Mouse (Mus musculus) forebrain, embryonic 11.5 days (tissue): ENCODE results near the gene Itfg2. TPM values are rescaled to one million over a fixed set of nuclear protein-coding genes. Genes with fewer than 3 reads are reported as not detected.

ENCODE experiments used
- ATAC-seq: fragments of 200-750 bp; cut with Nextera tagmentation; replicated peaks from 2 replicates; pipeline ENCODE4 v1.8.0; 2017; ENCODE audit warnings: moderate TSS enrichment; ENCODE audit not compliant: low FRiP score
- DNase-seq: peaks from one replicate; pipeline ENCODE4 v3.0.0-alpha.2; 2017; ENCODE audit warnings: low spot score
- H3K27ac ChIP-seq: fragments of 300-500 bp; sonication (generic); 2 replicates; pipeline ENCODE4 v1.5.1; 2014; ENCODE audit warnings: low read depth, low read length
- H3K27me3 ChIP-seq: fragments of 300-500 bp; sonication (generic); 2 replicates; pipeline ENCODE4 v1.6.1; 2014; ENCODE audit warnings: mild to moderate bottlenecking, low read length, mixed read lengths; ENCODE audit not compliant: control insufficient read depth, insufficient read depth
- H3K36me3 ChIP-seq: fragments of 300-500 bp; sonication (generic); 2 replicates; pipeline ENCODE4 v1.6.1; 2014; ENCODE audit warnings: mild to moderate bottlenecking, low read length, moderate library complexity, mixed read lengths; ENCODE audit not compliant: control insufficient read depth, insufficient read depth
- H3K4me1 ChIP-seq: fragments of 300-500 bp; sonication (generic); replicated peaks from 2 replicates; pipeline ENCODE4 v1.6.1; 2014; ENCODE audit warnings: low read length, mixed read lengths; ENCODE audit not compliant: control insufficient read depth, insufficient read depth
- H3K4me2 ChIP-seq: fragments of 300-500 bp; sonication (generic); 2 replicates; pipeline ENCODE4 v1.6.1; 2014; ENCODE audit warnings: low read depth, mild to moderate bottlenecking, low read length, moderate library complexity, mixed read lengths; ENCODE audit not compliant: severe bottlenecking
- H3K4me3 ChIP-seq: fragments of 300-500 bp; sonication (generic); 2 replicates; pipeline ENCODE4 v1.5.1; 2014; ENCODE audit warnings: low read depth, low read length
- H3K9ac ChIP-seq: fragments of 300-500 bp; sonication (generic); 2 replicates; pipeline ENCODE4 v1.6.1; 2014; ENCODE audit warnings: low read length
- H3K9me3 ChIP-seq: fragments of 300-500 bp; sonication (generic); 2 replicates; pipeline ENCODE4 v1.6.1; 2016; ENCODE audit warnings: low read length, mixed read lengths; ENCODE audit not compliant: control insufficient read depth
- WGBS: fragments of 180-500 bp; shearing (Covaris S2); extraction: QIAGEN DNeasy Blood & Tissue Kit; methylation state at CpG from one replicate; pipeline ENCODE4 v1.1.7; 2014; 5-methylcytosine and 5-hydroxymethylcytosine counted together
- polyA plus RNA-seq: library from polyadenylated mRNA; unstranded; fragments of >200 nt; fragmentation: Nextera tagmentation; extraction: Ambion mirVana; gene quantifications from 2 replicates; pipeline ENCODE4 v1.2.1, GENCODE M21; 2014

The Itfg2 gene
- polyA plus RNA-seq, 1 experiment from 2014 or later, result 35.3 TPM

DNA sequence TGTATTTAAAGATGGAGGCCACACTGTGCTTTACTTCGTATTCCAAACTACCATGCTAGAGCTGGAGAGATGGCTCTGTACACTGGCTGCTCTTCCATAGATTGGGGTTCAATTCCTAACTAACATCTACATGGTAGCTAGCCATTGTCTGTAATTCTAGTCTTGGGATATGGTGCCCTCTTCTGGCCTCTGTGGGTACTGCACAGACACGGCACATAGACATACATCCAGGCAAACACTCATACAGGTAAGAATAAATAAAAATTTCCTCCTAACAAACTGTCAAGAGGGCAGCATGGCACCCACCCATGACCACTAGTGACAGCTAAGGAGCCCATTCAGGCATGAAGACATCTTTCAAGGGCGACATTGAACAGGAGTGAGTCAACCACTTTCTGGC, 13.6 kb downstream of the Itfg2 start:
- no peak overlapping the region for H3K9ac ChIP-seq
- H3K4me2 ChIP-seq, result no peak overlapping the region
- WGBS, result 21% methylated on average over 3 of the region's 3 CpGs
- DNase-seq (peak; percentile 86), ATAC-seq (peak; percentile 17; the same call in 1 of the 2 replicates)
- H3K27ac ChIP-seq, result no peak overlapping the region
- no peaks in the 10 kb centered on the region for H3K27me3 ChIP-seq
- H3K36me3 ChIP-seq, result peaks cover 18% of the 10 kb centered on the region
- H3K4me1 ChIP-seq, result no peaks in the 10 kb centered on the region
- H3K9me3 ChIP-seq, result no peaks in the 10 kb centered on the region
- H3K4me3 ChIP-seq, result no peak overlapping the region

DNA sequence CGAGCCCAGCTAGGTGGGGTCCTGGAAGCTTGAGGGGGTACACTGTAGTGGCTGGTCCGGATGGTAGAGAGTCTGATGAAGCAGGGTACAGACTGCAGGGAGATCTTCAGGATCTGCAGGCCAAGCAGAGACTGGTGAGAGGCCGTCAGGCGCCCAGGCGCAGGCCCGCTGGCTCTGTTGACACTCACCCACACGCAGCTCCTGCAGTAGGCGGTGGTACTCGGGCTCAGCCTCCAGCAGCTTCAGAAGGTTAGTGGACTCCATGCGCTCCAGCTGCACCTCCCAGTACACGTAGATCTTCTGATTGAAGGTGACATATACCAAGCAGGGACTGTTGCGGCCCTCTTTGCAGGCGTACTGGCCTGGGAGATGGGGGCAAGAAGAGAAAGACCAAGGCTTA, 14.4 kb downstream of the Itfg2 start:
- H3K4me1 ChIP-seq, result no peaks in the 10 kb centered on the region
- H3K9me3 ChIP-seq, result no peaks in the 10 kb centered on the region
- peaks cover 18% of the 10 kb centered on the region for H3K36me3 ChIP-seq
- ATAC-seq (no peak), DNase-seq (no peak)
- H3K9ac ChIP-seq, result no peak overlapping the region
- no peak overlapping the region for H3K4me2 ChIP-seq
- WGBS, result 94% methylated on average over 13 of the region's 13 CpGs
- no peak overlapping the region for H3K4me3 ChIP-seq
- no peak overlapping the region for H3K27ac ChIP-seq
- no peaks in the 10 kb centered on the region for H3K27me3 ChIP-seq

DNA sequence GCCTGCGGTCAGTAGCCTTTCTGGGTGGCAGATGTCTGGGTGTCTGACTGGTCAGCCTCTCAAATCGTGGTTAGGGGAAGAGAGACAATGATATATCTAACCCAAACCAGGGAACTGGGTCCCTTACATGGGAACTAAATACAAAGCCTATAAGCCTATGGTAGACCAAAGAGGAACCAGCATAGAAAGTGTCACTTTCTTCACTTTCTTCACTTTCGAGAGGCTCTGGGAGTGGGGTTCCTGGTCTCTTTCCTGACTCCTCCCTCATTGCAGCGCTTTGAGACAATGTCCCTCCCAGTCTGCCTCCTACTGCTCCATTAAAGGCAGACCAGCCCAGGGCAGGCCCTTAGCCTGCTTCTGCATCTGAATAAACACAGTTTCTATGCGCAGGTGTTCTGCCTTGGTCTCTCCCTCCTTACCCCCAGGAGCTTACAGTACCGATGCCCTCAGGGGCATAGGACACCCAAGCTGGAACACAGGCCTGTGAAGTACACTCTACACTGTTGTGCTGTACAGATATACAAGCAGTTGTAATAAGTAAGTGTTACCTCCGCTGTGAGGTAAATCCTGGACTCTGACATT, 16.1 kb downstream of the Itfg2 start:
- no peak overlapping the region for H3K9ac ChIP-seq
- ATAC-seq, result no peak
- no peak overlapping the region for H3K4me2 ChIP-seq
- H3K4me1 ChIP-seq, result no peaks in the 10 kb centered on the region
- peak; percentile 19 for DNase-seq
- peaks cover 18% of the 10 kb centered on the region for H3K36me3 ChIP-seq
- no peaks in the 10 kb centered on the region for H3K27me3 ChIP-seq
- no peaks in the 10 kb centered on the region for H3K9me3 ChIP-seq
- H3K27ac ChIP-seq, result no peak overlapping the region
- H3K4me3 ChIP-seq, result no peak overlapping the region
- 87% methylated on average over 7 of the region's 7 CpGs for WGBS

DNA sequence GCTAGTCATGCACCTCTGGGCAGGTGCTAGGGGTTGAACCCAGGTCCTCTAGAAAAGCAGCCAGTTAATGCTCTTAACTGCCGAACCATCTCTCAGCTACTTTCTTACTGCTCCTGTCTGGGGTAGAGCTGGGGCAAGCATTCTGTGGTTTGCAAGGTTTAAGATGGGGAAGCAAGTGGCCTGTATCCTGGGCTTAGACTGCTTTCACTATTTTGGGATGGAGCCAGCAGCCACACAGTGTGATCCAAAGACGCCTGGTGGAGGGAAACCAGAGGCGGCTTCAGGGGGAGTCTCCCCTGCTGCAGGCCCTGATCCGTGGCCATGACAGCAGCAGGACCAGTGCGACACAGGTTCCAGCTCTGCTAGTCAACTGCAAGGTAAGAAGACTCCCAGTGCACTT, 20.0 kb downstream of the Itfg2 start:
- WGBS, result 71% methylated on average over 5 of the region's 5 CpGs
- H3K9ac ChIP-seq, result no peak overlapping the region
- no peaks in the 10 kb centered on the region for H3K4me1 ChIP-seq
- no peak overlapping the region for H3K4me3 ChIP-seq
- no peak for ATAC-seq
- no peak overlapping the region for H3K27ac ChIP-seq
- no peaks in the 10 kb centered on the region for H3K27me3 ChIP-seq
- no peaks in the 10 kb centered on the region for H3K9me3 ChIP-seq
- DNase-seq, result no peak
- peaks cover 8% of the 10 kb centered on the region; the same call in 1 of the 2 replicates for H3K36me3 ChIP-seq
- H3K4me2 ChIP-seq, result no peak overlapping the region

DNA sequence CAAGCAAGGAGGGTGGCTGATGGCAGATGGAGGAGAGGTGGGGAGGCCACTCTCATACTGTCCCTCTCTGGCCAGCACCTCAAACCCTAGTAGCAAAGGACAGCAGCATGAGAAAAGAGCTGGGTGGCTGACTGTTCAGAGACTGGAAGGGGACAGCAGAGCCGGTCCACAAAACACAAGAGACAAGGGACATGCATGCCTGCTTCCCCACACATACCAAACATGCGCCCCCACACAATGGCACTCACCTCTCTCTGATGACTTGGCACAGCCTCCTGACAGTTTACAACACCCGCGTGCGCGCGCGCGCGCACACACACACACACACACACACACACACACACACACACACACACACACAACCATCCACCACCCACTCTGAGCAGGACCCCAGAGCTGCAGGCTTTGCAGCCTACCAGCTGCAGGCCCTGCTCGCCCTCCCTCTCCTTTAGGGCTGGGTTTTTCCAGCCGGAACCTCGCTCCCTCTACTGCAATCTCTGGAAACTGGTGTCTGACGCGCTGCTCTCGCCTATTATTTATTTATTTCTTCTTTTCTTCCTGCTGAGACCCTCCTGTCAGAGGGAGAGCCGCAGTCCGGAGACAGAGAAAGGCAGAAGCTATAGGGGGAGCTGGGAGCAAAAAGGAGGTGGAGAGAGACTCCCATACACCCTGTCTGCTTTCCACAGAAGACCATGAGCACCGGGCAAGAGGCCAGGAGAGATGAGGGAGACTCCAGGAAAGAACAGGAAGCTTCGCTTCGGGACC, 25.1 kb downstream of the Itfg2 start:
- ATAC-seq (peak; percentile 29; the same call in 1 of the 2 replicates), DNase-seq (no peak)
- H3K27ac ChIP-seq, result no peak overlapping the region; the same call in 1 of the 2 replicates
- H3K9ac ChIP-seq, result peak overlapping the region; percentile 35
- H3K9me3 ChIP-seq, result no peaks in the 10 kb centered on the region
- no peaks in the 10 kb centered on the region for H3K4me1 ChIP-seq
- H3K4me3 ChIP-seq, result no peak overlapping the region
- 47% methylated on average over 21 of the region's 21 CpGs for WGBS
- H3K27me3 ChIP-seq, result no peaks in the 10 kb centered on the region
- H3K36me3 ChIP-seq, result no peaks in the 10 kb centered on the region
- H3K4me2 ChIP-seq, result no peak overlapping the region

DNA sequence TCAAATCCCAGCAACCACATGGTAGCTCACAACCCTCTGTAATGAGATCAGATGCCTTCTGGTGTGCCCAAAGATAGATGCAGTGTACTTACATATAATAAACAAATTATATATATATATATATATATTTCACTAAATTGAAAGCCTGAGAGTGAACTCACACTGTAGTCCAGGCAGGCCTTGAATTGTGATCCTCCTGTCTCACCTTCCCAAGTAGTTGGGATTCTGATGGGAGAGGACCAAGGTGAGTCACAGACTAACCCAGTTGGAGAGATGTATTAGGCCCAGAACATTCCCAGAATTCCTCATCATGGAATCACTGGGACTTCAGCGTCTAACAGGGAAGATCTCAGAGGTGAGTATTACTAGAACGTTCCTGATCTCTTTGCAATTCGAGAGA, 25.7 kb downstream of the Itfg2 start, which contains the start of gene Nrip2:
Nrip2 (plus strand) TSS at position 301 of the 400 bp plus-strand sequence.
- no peak within 1 kb of the TSS for H3K4me2 ChIP-seq
- no peaks in the 10 kb centered on the region for H3K27me3 ChIP-seq
- H3K9ac ChIP-seq, result peak within 1 kb of the TSS; percentile 35
- no peak for DNase-seq
- no peak within 1 kb of the TSS; the same call in 1 of the 2 replicates for H3K27ac ChIP-seq
- H3K4me3 ChIP-seq, result no peak within 1 kb of the TSS
- no peaks in the 10 kb centered on the region for H3K36me3 ChIP-seq
- WGBS, result 87% methylated on average over 3 of the region's 3 CpGs
- no peak for ATAC-seq
- H3K4me1 ChIP-seq, result no peaks in the 10 kb centered on the region
- no peaks in the 10 kb centered on the region for H3K9me3 ChIP-seq

DNA sequence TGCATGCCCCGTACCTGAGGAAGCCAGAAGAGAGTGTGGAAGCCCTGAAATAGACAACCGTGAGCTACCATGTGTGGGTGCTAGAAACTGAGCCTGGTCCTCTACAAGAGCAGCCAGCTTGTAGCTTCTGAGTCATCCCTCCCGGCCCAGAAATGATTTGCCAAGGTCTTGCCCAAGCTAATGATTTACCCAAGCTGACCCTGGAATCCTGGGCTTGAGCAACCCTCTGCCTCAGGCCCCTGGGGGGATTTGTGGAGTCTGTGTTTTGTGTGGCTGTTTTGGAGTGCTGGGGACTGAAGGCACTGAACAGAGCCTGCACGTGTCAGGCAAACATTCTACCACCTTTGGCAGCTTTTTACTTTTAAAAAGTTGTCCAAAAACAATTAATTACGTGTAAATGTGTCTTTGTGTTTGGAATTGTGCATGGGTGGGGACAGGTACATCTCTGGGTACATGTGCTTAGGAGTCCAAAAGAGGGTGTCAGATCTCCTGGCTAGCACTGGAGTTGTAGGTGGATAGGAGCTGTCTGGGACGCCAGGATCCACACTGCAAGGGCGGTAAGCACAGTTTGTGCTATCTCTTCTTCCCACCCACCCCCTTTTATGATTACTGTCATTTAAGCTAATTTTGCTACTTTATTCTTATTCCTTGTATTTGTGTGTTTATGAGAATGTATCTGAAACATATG, 27.0 kb downstream of the Itfg2 start:
- H3K9me3 ChIP-seq, result no peaks in the 10 kb centered on the region
- DNase-seq (no peak), ATAC-seq (no peak)
- no peak overlapping the region for H3K9ac ChIP-seq
- WGBS, result 80% methylated on average over 7 of the region's 7 CpGs
- no peaks in the 10 kb centered on the region for H3K36me3 ChIP-seq
- H3K27ac ChIP-seq, result no peak overlapping the region
- H3K4me3 ChIP-seq, result no peak overlapping the region
- H3K27me3 ChIP-seq, result no peaks in the 10 kb centered on the region
- no peaks in the 10 kb centered on the region for H3K4me1 ChIP-seq
- no peak overlapping the region for H3K4me2 ChIP-seq

DNA sequence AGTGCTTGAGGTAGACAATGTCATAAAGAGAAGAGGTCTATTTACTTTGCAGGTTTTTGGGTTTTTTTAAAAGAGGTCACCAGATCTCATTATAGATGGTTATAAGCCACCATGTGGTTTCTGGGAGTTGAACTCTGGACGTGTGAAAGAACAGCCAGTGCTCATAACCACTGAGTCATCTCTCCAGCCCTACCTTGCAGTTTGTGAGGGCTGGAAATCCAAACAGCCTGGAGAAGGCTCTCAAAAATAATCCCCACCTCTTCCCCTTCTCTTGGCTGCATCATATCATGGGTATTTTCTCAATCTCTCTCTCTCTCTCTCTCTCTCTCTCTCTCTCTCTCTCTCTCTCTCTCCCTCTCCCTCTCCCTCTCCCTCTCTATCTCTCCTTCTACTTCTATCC, 34.0 kb downstream of the Itfg2 start:
- DNase-seq (no peak), ATAC-seq (no peak)
- 73% methylated on average over 1 of the region's 1 CpGs for WGBS
- no peak overlapping the region for H3K9ac ChIP-seq
- H3K36me3 ChIP-seq, result no peaks in the 10 kb centered on the region
- no peak overlapping the region for H3K4me2 ChIP-seq
- no peak overlapping the region for H3K27ac ChIP-seq
- H3K4me3 ChIP-seq, result no peak overlapping the region
- H3K27me3 ChIP-seq, result no peaks in the 10 kb centered on the region
- H3K9me3 ChIP-seq, result no peaks in the 10 kb centered on the region
- H3K4me1 ChIP-seq, result no peaks in the 10 kb centered on the region
